ENCODE assay signal across 12 mouse cellular contexts in genomic region chr5:145083201-145083600, GRCm38 (mm10). TPM values are rescaled to one million over a fixed set of nuclear protein-coding genes. Genes with fewer than 3 reads are reported as not detected.
A peak's percentile ranks its signal among the peaks of the same experiment; 100 is the strongest.
DNase-seq lines count a peak whose midpoint lies in the region; ATAC-seq and TF ChIP-seq lines count a peak whose summit lies in the region.
"Not testable (repeated sequence)": the region's sequence is repeated elsewhere in the genome, so short reads cannot be mapped to it uniquely, and the experiment has no call there.
"Had no signal": no experiment of that assay in that cellular context is flagged by ENCODE, and none has a peak within 500 bp of the region (broad histone marks: within the 10 kb centered on the region; RNA-seq: fewer than 3 reads in every experiment).

No protein-coding gene starts in this region.

- peak overlapping the region; percentile 83 for H3K4me2 ChIP-seq in embryonic facial prominence, embryonic 14.5 days (ENCODE audit: low read depth, low read length)
- H3K4me2 ChIP-seq in hindbrain, embryonic 14.5 days (replicated peaks), result peak overlapping the region; percentile 89
- H3K4me2 ChIP-seq in liver, embryonic 15.5 days, result peak overlapping the region; percentile 85
- peak overlapping the region; percentile 94 for H3K4me2 ChIP-seq in midbrain, embryonic 14.5 days (ENCODE audit: low read length)
- H3K4me2 ChIP-seq in stomach, embryonic 15.5 days, result peak overlapping the region; percentile 71

- H3K79me2 ChIP-seq in heart, adult 2 months (replicated peaks; ENCODE audit: control insufficient read depth, insufficient read depth, low read length), result not testable (repeated sequence)

- TF ChIP-seq EP300 in ES-Bruce4 (IDR thresholded peaks at IDR 0.05; ENCODE audit: insufficient read depth, low read depth, low read length); heart, adult 2 months (IDR thresholded peaks at IDR 0.05; ENCODE audit: insufficient read depth, low read depth, low read length): not testable (repeated sequence)

- H3K9me3 ChIP-seq in ES-Bruce4 (replicated peaks; ENCODE audit: control insufficient read depth, insufficient read depth, low read length, poor library complexity, severe bottlenecking); embryonic facial prominence, embryonic 14.5 days (ENCODE audit: control insufficient read depth, low read length); hindbrain, embryonic 14.5 days (ENCODE audit: control insufficient read depth, low read length); liver, embryonic 15.5 days (replicated peaks); midbrain, embryonic 14.5 days (ENCODE audit: control insufficient read depth, low read length); stomach, embryonic 15.5 days: not testable (repeated sequence)

- not testable (repeated sequence) for H3K27me3 ChIP-seq in ES-Bruce4 (ENCODE audit: control insufficient read depth, insufficient read depth, low read length, poor library complexity, severe bottlenecking); embryonic facial prominence, embryonic 14.5 days (replicated peaks; ENCODE audit: control insufficient read depth, insufficient read depth, low read length); heart, adult 2 months (ENCODE audit: control insufficient read depth, insufficient read depth, low read length); hindbrain, embryonic 14.5 days (ENCODE audit: control insufficient read depth, insufficient read depth, low read length); liver, embryonic 15.5 days; midbrain, embryonic 14.5 days (ENCODE audit: control insufficient read depth, insufficient read depth, low read length); stomach, embryonic 15.5 days (replicated peaks)

- not testable (repeated sequence) for TF ChIP-seq POLR2A in ES-Bruce4 (IDR thresholded peaks at IDR 0.05; ENCODE audit: insufficient read depth, low read length); heart, adult 2 months (IDR thresholded peaks at IDR 0.05; ENCODE audit: insufficient read depth, low read depth, low read length)

- 47% methylated on average over 6 of the region's 6 CpGs for WGBS in embryonic facial prominence, embryonic 14.5 days
- 43% methylated on average over 6 of the region's 6 CpGs for WGBS in heart, adult 2 months
- WGBS in hindbrain, embryonic 14.5 days, result 52% methylated on average over 6 of the region's 6 CpGs
- WGBS in liver, embryonic 15.5 days (ENCODE audit: insufficient replicate concordance), result 40% methylated on average over 6 of the region's 6 CpGs
- 48% methylated on average over 6 of the region's 6 CpGs for WGBS in midbrain, embryonic 14.5 days
- WGBS in stomach, embryonic 15.5 days, result 39% methylated on average over 6 of the region's 6 CpGs

- DNase-seq in embryonic facial prominence, embryonic 14.5 days (ENCODE audit: low spot score); heart, adult 2 months; hindbrain, embryonic 14.5 days (ENCODE audit: low spot score); layer of hippocampus, adult 2 months (ENCODE audit: low spot score in 2 of 2): not testable (repeated sequence)
- peak; percentile 23 for DNase-seq in midbrain, embryonic 14.5 days

- peak overlapping the region; percentile 79; the same call in 1 of the 2 replicates for H3K9ac ChIP-seq in ES-Bruce4 (ENCODE audit: low read depth, poor library complexity, severe bottlenecking)
- H3K9ac ChIP-seq in embryonic facial prominence, embryonic 14.5 days (ENCODE audit: low read depth, low read length), result peak overlapping the region; percentile 96
- peak overlapping the region; percentile 52 for H3K9ac ChIP-seq in heart, adult 2 months (ENCODE audit: low read depth, low read length)
- peak overlapping the region; percentile 92 for H3K9ac ChIP-seq in hindbrain, embryonic 14.5 days
- H3K9ac ChIP-seq in liver, embryonic 15.5 days, result peak overlapping the region; percentile 93
- peak overlapping the region; percentile 92 for H3K9ac ChIP-seq in midbrain, embryonic 14.5 days (replicated peaks; ENCODE audit: low read length)
- peak overlapping the region; percentile 90; the same call in 1 of the 2 replicates for H3K9ac ChIP-seq in stomach, embryonic 15.5 days

- peak overlapping the region; percentile 18 for H3K4me3 ChIP-seq in ES-Bruce4 (ENCODE audit: low read depth, low read length)
- H3K4me3 ChIP-seq in embryonic facial prominence, embryonic 14.5 days (ENCODE audit: low read depth, low read length), result peak overlapping the region; percentile 92
- H3K4me3 ChIP-seq in heart, adult 2 months, result peak overlapping the region; percentile 91
- peak overlapping the region; percentile 82 for H3K4me3 ChIP-seq in hindbrain, embryonic 14.5 days (replicated peaks; ENCODE audit: low read length)
- H3K4me3 ChIP-seq in layer of hippocampus, adult 2 months, result peak overlapping the region; percentile 82
- peak overlapping the region; percentile 94 for H3K4me3 ChIP-seq in liver, embryonic 15.5 days (replicated peaks)
- peak overlapping the region; percentile 86 for H3K4me3 ChIP-seq in midbrain, embryonic 14.5 days (replicated peaks; ENCODE audit: low read depth, low read length)
- H3K4me3 ChIP-seq in stomach, embryonic 15.5 days (replicated peaks), result peak overlapping the region; percentile 95

- not testable (repeated sequence) for H3K36me3 ChIP-seq in ES-Bruce4 (ENCODE audit: control insufficient read depth, insufficient read depth, low read length, poor library complexity, severe bottlenecking); embryonic facial prominence, embryonic 14.5 days (ENCODE audit: control insufficient read depth, insufficient read depth, low read length); heart, adult 2 months (ENCODE audit: control insufficient read depth, insufficient read depth, low read length); hindbrain, embryonic 14.5 days (replicated peaks; ENCODE audit: control insufficient read depth, insufficient read depth); liver, embryonic 15.5 days (replicated peaks); midbrain, embryonic 14.5 days (ENCODE audit: control insufficient read depth, insufficient read depth, low read length); stomach, embryonic 15.5 days

- not testable (repeated sequence) for TF ChIP-seq CTCF in ES-Bruce4 (IDR thresholded peaks at IDR 0.05; ENCODE audit: low read depth, low read length); heart, adult 2 months (IDR thresholded peaks at IDR 0.05); layer of hippocampus, adult 2 months (conservative IDR thresholded peaks at IDR 0.05)

- H3K4me1 ChIP-seq in ES-Bruce4 (ENCODE audit: control insufficient read depth, insufficient read depth, low read length); embryonic facial prominence, embryonic 14.5 days (ENCODE audit: control insufficient read depth, insufficient read depth, low read length); heart, adult 2 months (ENCODE audit: control insufficient read depth, insufficient read depth, low read length); stomach, embryonic 15.5 days: not testable (repeated sequence)
- peaks cover 14% of the 10 kb centered on the region for H3K4me1 ChIP-seq in hindbrain, embryonic 14.5 days (replicated peaks; ENCODE audit: control insufficient read depth, insufficient read depth, low read length)
- peaks cover 26% of the 10 kb centered on the region for H3K4me1 ChIP-seq in liver, embryonic 15.5 days (replicated peaks)
- H3K4me1 ChIP-seq in midbrain, embryonic 14.5 days (ENCODE audit: control insufficient read depth, insufficient read depth, low read length), result peaks cover 10% of the 10 kb centered on the region

- not testable (repeated sequence) for H3K27ac ChIP-seq in ES-Bruce4 (ENCODE audit: insufficient read depth, low read length)
- H3K27ac ChIP-seq in embryonic facial prominence, embryonic 14.5 days (replicated peaks; ENCODE audit: low read depth, low read length), result peak overlapping the region; percentile 72
- H3K27ac ChIP-seq in heart, adult 2 months, result peak overlapping the region; percentile 88
- peak overlapping the region; percentile 94 for H3K27ac ChIP-seq in hindbrain, embryonic 14.5 days
- H3K27ac ChIP-seq in layer of hippocampus, adult 2 months, result peak overlapping the region; percentile 97
- peak overlapping the region; percentile 73; the same call in 1 of the 2 replicates for H3K27ac ChIP-seq in liver, embryonic 15.5 days (replicated peaks)
- peak overlapping the region; percentile 91 for H3K27ac ChIP-seq in midbrain, embryonic 14.5 days (replicated peaks; ENCODE audit: low read depth, low read length)
- peak overlapping the region; percentile 82; the same call in 1 of the 2 replicates for H3K27ac ChIP-seq in stomach, embryonic 15.5 days

- intact Hi-C loops in heart, adult 2 months (cut with DNase I), result not testable (repeated sequence)

- ATAC-seq in embryonic facial prominence, embryonic 14.5 days (ENCODE audit: low read depth), result peak; percentile 16; the same call in 1 of the 2 replicates
- ATAC-seq in hindbrain, embryonic 14.5 days (ENCODE audit: low FRiP score), result peak; percentile 21; the same call in 1 of the 2 replicates
- ATAC-seq in liver, embryonic 15.5 days (ENCODE audit: insufficient read depth), result 0 out of 2 replicates have a peak, but pooled peaks have one; percentile 1
- ATAC-seq in midbrain, embryonic 14.5 days (ENCODE audit: low FRiP score, low TSS enrichment), result peak; percentile 57; the same call in 1 of the 2 replicates
- not testable (repeated sequence) for ATAC-seq in stomach, embryonic 15.5 days (ENCODE audit: insufficient read depth, low FRiP score, low read depth)

RNA-seq across cellular contexts. Expression of gene Arpc1a, which starts 0.4 kb away (rescaled TPM):
- polyA plus RNA-seq in ES-Bruce4 (2011; ENCODE audit: insufficient read depth, insufficient read length, low read depth, missing spikeins), result 110 and 123 TPM in 2 replicates
- polyA plus RNA-seq in embryonic facial prominence, embryonic 14.5 days (2014; fragmentation: Nextera tagmentation; extraction: Ambion mirVana), result 138 and 150 TPM in 2 replicates
- total RNA-seq in heart, adult 2 months (2021), result 10 to 100 TPM; 60.4 to 64.4 TPM
- polyA plus RNA-seq in heart, adult 2 months (2012; rRNA removed), result 67.8 and 79.9 TPM in 2 replicates
- 245 and 252 TPM in 2 replicates for polyA plus RNA-seq in hindbrain, embryonic 14.5 days (2014; fragmentation: Nextera tagmentation; extraction: Ambion mirVana)
- total RNA-seq in layer of hippocampus, adult 2 months (2021), result 100 to 1,000 TPM; 252 to 255 TPM
- polyA plus RNA-seq in liver, embryonic 15.5 days (2015; fragmentation: Nextera tagmentation; extraction: Ambion mirVana), result 54.2 and 55.3 TPM in 2 replicates
- polyA plus RNA-seq in midbrain, embryonic 14.5 days (2014; fragmentation: Nextera tagmentation; extraction: Ambion mirVana), result 268 and 288 TPM in 2 replicates
- 134 and 138 TPM in 2 replicates for polyA plus RNA-seq in stomach, embryonic 15.5 days (2015; fragmentation: Nextera tagmentation; extraction: Ambion mirVana)

RNA-seq across cellular contexts. Expression of gene Kpna7, which starts 0.6 kb away (rescaled TPM):
- polyA plus RNA-seq in ES-Bruce4 (2011; ENCODE audit: insufficient read depth, insufficient read length, low read depth, missing spikeins), result not detected in 2 replicates
- not detected in 2 replicates for polyA plus RNA-seq in embryonic facial prominence, embryonic 14.5 days (2014; fragmentation: Nextera tagmentation; extraction: Ambion mirVana)
- total RNA-seq in heart, adult 2 months (2021), result not detected
- polyA plus RNA-seq in heart, adult 2 months (2012; rRNA removed), result not detected in 2 replicates
- polyA plus RNA-seq in hindbrain, embryonic 14.5 days (2014; fragmentation: Nextera tagmentation; extraction: Ambion mirVana), result not detected in 2 replicates
- not detected for total RNA-seq in layer of hippocampus, adult 2 months (2021)
- polyA plus RNA-seq in liver, embryonic 15.5 days (2015; fragmentation: Nextera tagmentation; extraction: Ambion mirVana), result 0.10 TPM in 1 of 2 replicates, not detected in the other
- polyA plus RNA-seq in midbrain, embryonic 14.5 days (2014; fragmentation: Nextera tagmentation; extraction: Ambion mirVana), result not detected in 2 replicates
- polyA plus RNA-seq in stomach, embryonic 15.5 days (2015; fragmentation: Nextera tagmentation; extraction: Ambion mirVana), result 0.18 and 0.52 TPM in 2 replicates
- total RNA-seq: adrenal gland, postnatal 14 days; heart, adult 8-10 months; layer of hippocampus, postnatal 10 days had no signal

RNA-seq across cellular contexts. Expression of gene Arpc1b, which starts 30.8 kb away (rescaled TPM):
- polyA plus RNA-seq in ES-Bruce4 (2011; ENCODE audit: insufficient read depth, insufficient read length, low read depth, missing spikeins), result 92.3 and 108 TPM in 2 replicates
- polyA plus RNA-seq in embryonic facial prominence, embryonic 14.5 days (2014; fragmentation: Nextera tagmentation; extraction: Ambion mirVana), result 222 and 228 TPM in 2 replicates
- total RNA-seq in heart, adult 2 months (2021), result 10 to 100 TPM; 60.8 to 75.0 TPM
- 133 and 137 TPM in 2 replicates for polyA plus RNA-seq in heart, adult 2 months (2012; rRNA removed)
- 44.2 and 51.8 TPM in 2 replicates for polyA plus RNA-seq in hindbrain, embryonic 14.5 days (2014; fragmentation: Nextera tagmentation; extraction: Ambion mirVana)
- 10 to 100 TPM; 17.7 to 19.4 TPM for total RNA-seq in layer of hippocampus, adult 2 months (2021)
- 185 and 195 TPM in 2 replicates for polyA plus RNA-seq in liver, embryonic 15.5 days (2015; fragmentation: Nextera tagmentation; extraction: Ambion mirVana)
- 23.9 and 39.4 TPM in 2 replicates for polyA plus RNA-seq in midbrain, embryonic 14.5 days (2014; fragmentation: Nextera tagmentation; extraction: Ambion mirVana)
- 393 and 405 TPM in 2 replicates for polyA plus RNA-seq in stomach, embryonic 15.5 days (2015; fragmentation: Nextera tagmentation; extraction: Ambion mirVana)

RNA-seq across cellular contexts. Expression of gene 1700018F24Rik, which starts 40.4 kb away (rescaled TPM):
- not detected in 2 replicates for polyA plus RNA-seq in ES-Bruce4 (2011; ENCODE audit: insufficient read depth, insufficient read length, low read depth, missing spikeins)
- polyA plus RNA-seq in embryonic facial prominence, embryonic 14.5 days (2014; fragmentation: Nextera tagmentation; extraction: Ambion mirVana), result 0.31 TPM in 1 of 2 replicates, not detected in the other
- not detected for total RNA-seq in heart, adult 2 months (2021)
- polyA plus RNA-seq in heart, adult 2 months (2012; rRNA removed), result not detected in 2 replicates
- polyA plus RNA-seq in hindbrain, embryonic 14.5 days (2014; fragmentation: Nextera tagmentation; extraction: Ambion mirVana), result not detected in 2 replicates
- total RNA-seq in layer of hippocampus, adult 2 months (2021), result not detected
- not detected in 2 replicates for polyA plus RNA-seq in liver, embryonic 15.5 days (2015; fragmentation: Nextera tagmentation; extraction: Ambion mirVana)
- not detected in 2 replicates for polyA plus RNA-seq in midbrain, embryonic 14.5 days (2014; fragmentation: Nextera tagmentation; extraction: Ambion mirVana)
- polyA plus RNA-seq in stomach, embryonic 15.5 days (2015; fragmentation: Nextera tagmentation; extraction: Ambion mirVana), result not detected in 2 replicates
- total RNA-seq: adrenal gland, postnatal 14 days; heart, adult 8-10 months; layer of hippocampus, postnatal 10 days had no signal
- polyA plus RNA-seq: thymus, postnatal 0 days had no signal

RNA-seq across cellular contexts. Expression of gene Gm4871, which starts 50.6 kb away (rescaled TPM):
- polyA plus RNA-seq in ES-Bruce4 (2011; ENCODE audit: insufficient read depth, insufficient read length, low read depth, missing spikeins), result not detected in 2 replicates
- not detected in 2 replicates for polyA plus RNA-seq in embryonic facial prominence, embryonic 14.5 days (2014; fragmentation: Nextera tagmentation; extraction: Ambion mirVana)
- total RNA-seq in heart, adult 2 months (2021), result not detected
- polyA plus RNA-seq in heart, adult 2 months (2012; rRNA removed), result not detected in 2 replicates
- not detected in 2 replicates for polyA plus RNA-seq in hindbrain, embryonic 14.5 days (2014; fragmentation: Nextera tagmentation; extraction: Ambion mirVana)
- total RNA-seq in layer of hippocampus, adult 2 months (2021), result not detected
- polyA plus RNA-seq in liver, embryonic 15.5 days (2015; fragmentation: Nextera tagmentation; extraction: Ambion mirVana), result not detected in 2 replicates
- not detected in 2 replicates for polyA plus RNA-seq in midbrain, embryonic 14.5 days (2014; fragmentation: Nextera tagmentation; extraction: Ambion mirVana)
- polyA plus RNA-seq in stomach, embryonic 15.5 days (2015; fragmentation: Nextera tagmentation; extraction: Ambion mirVana), result not detected in 2 replicates
- total RNA-seq: adrenal gland, postnatal 14 days; heart, adult 8-10 months; layer of hippocampus, postnatal 10 days had no signal
- polyA plus RNA-seq: thymus, postnatal 0 days had no signal

Comparison
In these comparisons a context has a peak if more than half of its experiments do, and no peak if none do; other contexts are left out.
1. H3K4me3 ChIP-seq: peak in every context shown above with its lines; median percentile 95 in stomach, embryonic 15.5 days; 94 in liver, embryonic 15.5 days; 92 in embryonic facial prominence, embryonic 14.5 days; 91 in heart, adult 2 months; 86 in midbrain, embryonic 14.5 days; 82 in hindbrain, embryonic 14.5 days; 82 in layer of hippocampus, adult 2 months; 18 in ES-Bruce4.